Mouse (Mus musculus): ENCODE data around the gene Nudt14. TPM values are rescaled to one million over a fixed set of nuclear protein-coding genes. Genes with fewer than 3 reads are reported as not detected.

Gene Nudt14
- polyA plus RNA-seq (2014; fragmentation: Illumina TruSeq; extraction: RNeasy Lipid Tissue Mini Kit (QIAGEN cat#74804); ENCODE audit: low read depth, low replicate concordance) = 1.1 TPM

DNA sequence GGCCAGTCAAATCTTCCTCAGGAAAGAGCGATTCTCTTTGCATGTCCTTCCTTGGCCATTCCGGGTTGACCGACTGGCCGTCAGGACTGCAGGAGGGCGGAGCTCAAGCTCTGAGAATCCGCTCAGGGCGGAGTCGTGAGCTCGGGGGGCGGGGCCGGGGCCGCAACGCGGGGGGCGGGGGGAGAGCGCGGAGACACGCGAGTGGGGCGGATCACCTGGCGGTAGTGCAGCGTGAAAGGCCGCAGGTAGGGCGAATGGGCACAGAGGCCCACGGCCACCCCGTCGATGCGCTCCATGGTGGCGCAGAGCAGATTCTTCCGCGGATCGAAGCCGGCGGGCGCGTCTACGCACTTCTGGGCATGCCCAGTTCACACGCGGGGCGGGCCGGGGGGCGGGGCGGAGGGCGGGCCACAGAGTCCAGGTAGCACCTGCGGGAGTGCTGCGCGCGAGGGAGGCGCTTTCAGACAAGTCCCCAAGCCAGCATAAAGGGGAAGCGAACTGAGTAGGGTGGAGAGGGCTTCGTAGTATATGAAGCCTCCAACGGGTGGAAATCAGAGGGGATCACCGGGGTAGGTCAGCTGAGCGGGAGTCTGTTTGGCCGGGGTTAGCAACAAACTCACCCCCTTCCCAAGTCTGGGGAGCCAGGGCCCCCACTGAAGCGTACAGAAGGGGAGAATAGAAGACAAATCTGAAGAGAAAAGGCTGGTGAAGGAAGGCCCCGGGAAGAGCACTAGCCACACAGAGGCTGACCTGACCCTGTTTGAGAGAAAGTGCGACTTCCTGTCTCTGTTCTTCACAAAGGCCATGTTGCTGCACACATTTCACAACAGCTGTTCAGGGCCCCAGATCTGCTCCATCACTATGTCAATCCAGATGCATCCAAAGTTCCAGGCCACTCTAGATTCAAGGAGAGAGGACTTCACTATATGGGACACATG is at the start of gene Nudt14:
TSS of gene Nudt14 (minus strand) at position 349 of the 938 bp plus-strand sequence.

DNA sequence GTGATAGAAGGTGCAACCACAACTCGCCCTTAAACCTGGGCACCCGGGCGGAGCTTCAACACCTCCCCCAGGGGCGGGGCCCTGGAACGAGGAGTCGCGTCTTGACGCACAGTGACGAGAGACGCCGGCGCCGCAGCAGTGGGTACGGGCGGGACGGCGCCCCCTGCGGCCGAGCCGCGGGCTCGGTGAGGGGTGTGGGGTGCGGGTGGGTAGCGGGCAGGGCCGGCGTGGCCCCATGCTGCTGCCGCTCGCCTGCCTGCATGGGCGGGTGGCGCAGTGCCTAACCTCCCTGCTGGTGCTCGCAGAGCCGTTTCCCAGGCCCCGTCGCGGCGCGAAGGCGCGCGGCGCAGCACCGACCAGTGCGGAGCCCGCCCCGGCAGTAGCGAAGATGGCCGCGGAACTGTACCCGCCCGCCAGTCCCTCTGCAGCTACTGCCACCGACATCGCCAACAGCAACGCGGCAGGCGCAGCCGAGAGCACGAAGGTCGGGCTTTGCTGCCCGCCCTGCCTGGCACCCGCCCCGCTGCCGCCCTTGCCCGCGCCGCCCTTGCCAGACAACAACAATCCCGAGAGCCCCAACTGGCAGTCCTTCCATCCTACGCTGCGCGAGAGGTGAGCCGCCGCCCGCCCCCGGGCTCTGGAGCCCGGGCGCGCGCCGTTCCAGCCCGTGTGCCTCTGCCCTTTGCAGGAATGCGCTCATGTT is 34.6 kb upstream of the Nudt14 start, which contains the start of gene Btbd6:
TSS of gene Btbd6 (plus strand) at position 112 of the 703 bp plus-strand sequence.

GRCm38 (mm10) chr12:112929562-112930352 is 12.2 kb downstream of the Nudt14 start, which contains the start of gene Jag2:
Gene Jag2 (minus strand): TSS chr12:112929776.

Other genes with a start within 250 kb of the Nudt14 start
- 8.8 TPM for gene Cep170b, start 221.7 kb downstream of the Nudt14 start, polyA plus RNA-seq (2014; fragmentation: Illumina TruSeq; extraction: RNeasy Lipid Tissue Mini Kit (QIAGEN cat#74804); ENCODE audit: low read depth, low replicate concordance)
- 3.4 TPM for gene Pld4, start 181.5 kb downstream of the Nudt14 start, polyA plus RNA-seq (2014; fragmentation: Illumina TruSeq; extraction: RNeasy Lipid Tissue Mini Kit (QIAGEN cat#74804); ENCODE audit: low read depth, low replicate concordance)
- not detected for gene Ahnak2, start 139.5 kb downstream of the Nudt14 start, polyA plus RNA-seq (2014; fragmentation: Illumina TruSeq; extraction: RNeasy Lipid Tissue Mini Kit (QIAGEN cat#74804); ENCODE audit: low read depth, low replicate concordance)
- gene Clba1, start 133.2 kb downstream of the Nudt14 start, polyA plus RNA-seq (2014; fragmentation: Illumina TruSeq; extraction: RNeasy Lipid Tissue Mini Kit (QIAGEN cat#74804); ENCODE audit: low read depth, low replicate concordance) = not detected
- gene Cdca4, start 112.7 kb downstream of the Nudt14 start, polyA plus RNA-seq (2014; fragmentation: Illumina TruSeq; extraction: RNeasy Lipid Tissue Mini Kit (QIAGEN cat#74804); ENCODE audit: low read depth, low replicate concordance) = 1.6 TPM
- gene Gpr132, start 73.9 kb downstream of the Nudt14 start, polyA plus RNA-seq (2014; fragmentation: Illumina TruSeq; extraction: RNeasy Lipid Tissue Mini Kit (QIAGEN cat#74804); ENCODE audit: low read depth, low replicate concordance) = not detected
- not detected for gene Jag2, start 12.3 kb downstream of the Nudt14 start, polyA plus RNA-seq (2014; fragmentation: Illumina TruSeq; extraction: RNeasy Lipid Tissue Mini Kit (QIAGEN cat#74804); ENCODE audit: low read depth, low replicate concordance)
- 1.5 TPM for gene Btbd6, start 34.4 kb upstream of the Nudt14 start, polyA plus RNA-seq (2014; fragmentation: Illumina TruSeq; extraction: RNeasy Lipid Tissue Mini Kit (QIAGEN cat#74804); ENCODE audit: low read depth, low replicate concordance)
- gene Brf1, start 58.6 kb upstream of the Nudt14 start, polyA plus RNA-seq (2014; fragmentation: Illumina TruSeq; extraction: RNeasy Lipid Tissue Mini Kit (QIAGEN cat#74804); ENCODE audit: low read depth, low replicate concordance) = 6.3 TPM
- 3.1 TPM for gene Pacs2, start 72.4 kb upstream of the Nudt14 start, polyA plus RNA-seq (2014; fragmentation: Illumina TruSeq; extraction: RNeasy Lipid Tissue Mini Kit (QIAGEN cat#74804); ENCODE audit: low read depth, low replicate concordance)
- gene Tex22, start 132.4 kb upstream of the Nudt14 start, polyA plus RNA-seq (2014; fragmentation: Illumina TruSeq; extraction: RNeasy Lipid Tissue Mini Kit (QIAGEN cat#74804); ENCODE audit: low read depth, low replicate concordance) = not detected
- 5.7 TPM for gene Mta1, start 156.2 kb upstream of the Nudt14 start, polyA plus RNA-seq (2014; fragmentation: Illumina TruSeq; extraction: RNeasy Lipid Tissue Mini Kit (QIAGEN cat#74804); ENCODE audit: low read depth, low replicate concordance)
- gene Crip2, start 198.1 kb upstream of the Nudt14 start, polyA plus RNA-seq (2014; fragmentation: Illumina TruSeq; extraction: RNeasy Lipid Tissue Mini Kit (QIAGEN cat#74804); ENCODE audit: low read depth, low replicate concordance) = 2.4 TPM
- gene Crip1, start 204.2 kb upstream of the Nudt14 start, polyA plus RNA-seq (2014; fragmentation: Illumina TruSeq; extraction: RNeasy Lipid Tissue Mini Kit (QIAGEN cat#74804); ENCODE audit: low read depth, low replicate concordance) = not detected
- gene Tedc1, start 214.3 kb upstream of the Nudt14 start, polyA plus RNA-seq (2014; fragmentation: Illumina TruSeq; extraction: RNeasy Lipid Tissue Mini Kit (QIAGEN cat#74804); ENCODE audit: low read depth, low replicate concordance) = not detected
- gene Tmem121, start 243.8 kb upstream of the Nudt14 start, polyA plus RNA-seq (2014; fragmentation: Illumina TruSeq; extraction: RNeasy Lipid Tissue Mini Kit (QIAGEN cat#74804); ENCODE audit: low read depth, low replicate concordance) = not detected

Measured in liver, adult 10 weeks (tissue).